Mouse (Mus musculus) lung, postnatal 25 days (tissue): ENCODE measurements around the gene Tymp.

Experiments
- DNase-seq: peaks from one replicate; pipeline ENCODE4 v3.0.0; 2022; ENCODE audit warnings: low spot score

Gene Tymp

DNA sequence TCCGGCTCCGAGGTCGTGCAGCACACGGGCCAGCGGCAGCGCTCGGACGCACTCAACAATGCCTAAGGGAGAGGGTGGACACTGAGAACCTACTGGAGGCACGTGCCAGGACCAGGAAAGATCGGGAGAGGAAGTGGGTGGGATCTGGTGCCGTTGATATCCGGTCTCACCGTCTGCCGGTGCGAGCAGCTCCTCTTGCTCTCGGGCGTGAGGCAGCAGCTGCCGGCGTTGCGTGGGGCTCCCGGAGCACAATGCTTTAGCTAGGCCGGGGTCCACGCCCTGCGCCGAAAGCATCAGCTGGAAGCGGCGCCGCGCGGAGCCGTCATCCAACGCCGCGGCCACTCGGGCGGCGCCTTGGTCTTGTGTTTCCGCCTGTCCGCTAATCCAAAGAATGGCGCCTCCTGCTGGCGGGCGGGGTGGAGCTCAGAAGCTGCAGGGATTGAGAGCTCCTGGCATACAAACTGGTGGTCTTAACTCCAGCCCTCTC lies 3.0 kb downstream of the Tymp start, which contains the start of gene Sco2:
Gene Sco2, minus strand, starts transcription at position 85 of the 487 bp plus-strand sequence.
- DNase-seq: peak; percentile 92

DNA sequence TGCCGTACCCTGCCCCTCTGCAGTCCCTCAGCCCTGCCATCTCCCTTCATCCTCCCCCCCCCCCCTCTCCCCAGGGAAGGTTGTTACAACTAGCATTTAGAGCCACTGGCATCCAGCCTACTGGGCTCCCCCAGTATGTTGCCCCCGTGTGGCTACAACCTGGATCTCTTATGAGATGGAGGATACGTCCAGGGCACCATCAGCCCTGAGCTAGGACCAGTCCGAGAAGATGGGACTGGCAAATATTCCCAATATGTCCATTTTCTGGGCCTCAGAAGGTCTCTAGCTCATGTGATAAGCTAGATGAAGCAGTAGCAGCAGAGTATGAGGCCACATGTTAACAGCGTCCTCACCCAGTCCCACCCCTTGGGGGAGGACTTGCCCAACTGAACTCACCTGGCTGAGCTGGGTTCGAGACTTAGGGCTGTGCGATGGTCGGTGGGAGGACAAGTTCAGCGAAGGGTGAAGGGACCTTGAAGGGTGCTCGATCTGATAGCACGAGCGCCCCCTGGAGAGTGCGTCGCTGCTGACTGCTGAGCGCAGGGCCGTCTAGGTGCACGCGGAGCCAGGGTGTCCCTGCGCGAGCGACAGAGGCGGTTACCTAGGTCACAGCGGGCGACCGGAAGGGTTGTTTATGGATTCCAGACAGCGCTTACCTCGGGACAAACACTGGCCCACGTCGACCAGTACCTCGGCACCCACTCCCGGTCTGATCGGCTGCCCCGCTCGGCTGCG lies 3.6 kb downstream of the Tymp start:
- peak; percentile 88 for DNase-seq

DNA sequence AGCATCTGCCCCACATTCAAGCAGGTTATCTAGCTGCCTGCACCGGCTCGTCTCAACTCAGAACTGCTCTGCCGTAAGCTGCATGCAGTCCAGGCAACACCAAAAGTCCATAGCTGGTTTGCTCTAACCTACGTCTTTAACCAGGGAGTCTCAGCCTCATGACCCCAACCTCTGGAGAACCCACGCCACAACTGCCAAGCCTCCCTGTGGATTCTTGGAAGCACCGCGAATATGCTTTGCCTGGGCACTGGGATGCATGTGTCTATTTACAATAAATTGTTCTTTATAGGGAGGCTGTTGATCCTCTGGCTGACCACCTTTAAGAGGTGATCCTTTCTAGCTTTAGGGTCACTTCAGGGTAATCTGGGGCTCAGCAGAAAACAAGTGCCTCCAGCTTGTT lies 4.3 kb downstream of the Tymp start:
- no peak for DNase-seq

DNA sequence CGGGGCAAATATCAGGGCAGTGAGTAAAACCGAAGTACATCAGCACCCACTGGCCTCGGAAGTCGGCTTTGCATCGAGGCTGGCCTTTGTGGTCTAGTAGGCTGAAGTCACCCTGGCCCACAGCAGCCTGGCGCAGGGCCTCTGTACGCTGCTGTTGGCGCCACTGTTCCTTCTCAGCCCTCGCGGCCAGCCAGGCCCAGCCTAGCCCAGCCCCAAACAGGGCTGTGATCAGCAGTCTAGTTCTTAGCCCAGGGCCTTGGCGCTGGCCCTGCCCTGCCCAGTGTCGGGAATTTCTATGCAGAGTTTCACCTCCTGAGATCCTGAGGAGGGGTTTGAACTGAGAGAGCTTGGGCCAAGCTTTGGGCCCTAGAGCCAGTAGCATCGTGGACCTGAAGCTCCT lies 4.8 kb downstream of the Tymp start:
- DNase-seq: no peak

DNA sequence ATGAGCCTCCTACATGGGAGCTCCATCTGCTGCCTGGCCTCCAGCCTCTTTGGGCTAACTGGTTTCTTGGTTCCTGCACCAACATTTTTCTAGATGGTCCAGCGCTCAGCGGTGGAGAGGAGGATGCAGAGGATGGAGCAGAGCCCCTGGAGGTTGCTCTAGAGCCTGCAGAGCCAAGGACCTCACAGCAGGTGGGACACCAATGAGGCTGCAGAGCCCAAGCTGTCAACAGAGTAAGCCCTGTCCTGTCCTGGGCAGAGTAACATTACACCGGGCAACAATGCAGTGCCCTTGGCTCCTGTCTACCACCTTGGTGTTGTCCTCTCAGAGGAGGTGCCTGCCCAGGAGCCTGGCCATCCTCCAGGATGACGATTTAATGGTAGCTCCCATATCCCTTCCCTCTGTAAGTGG lies 11.7 kb downstream of the Tymp start:
- no peak for DNase-seq

DNA sequence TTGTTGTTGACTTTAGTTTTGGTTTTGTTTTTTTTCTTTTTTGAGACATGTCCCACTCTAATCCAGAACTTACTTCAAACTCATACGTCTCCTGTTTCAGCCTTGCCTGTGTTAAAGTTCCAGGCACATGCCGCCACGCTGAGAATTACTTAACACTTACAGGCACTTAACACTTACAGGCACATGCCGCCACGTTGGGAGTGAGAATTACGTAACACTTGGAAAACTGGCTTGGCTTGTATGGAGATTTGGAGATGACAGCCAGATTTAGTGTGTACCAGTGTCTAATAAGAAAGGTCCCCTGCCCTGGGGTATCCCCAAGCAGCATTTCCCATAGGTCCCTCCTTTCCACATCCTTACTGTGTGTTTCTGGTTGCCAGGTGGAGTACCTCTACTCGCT lies 13.8 kb downstream of the Tymp start:
- DNase-seq: peak; percentile 81

DNA sequence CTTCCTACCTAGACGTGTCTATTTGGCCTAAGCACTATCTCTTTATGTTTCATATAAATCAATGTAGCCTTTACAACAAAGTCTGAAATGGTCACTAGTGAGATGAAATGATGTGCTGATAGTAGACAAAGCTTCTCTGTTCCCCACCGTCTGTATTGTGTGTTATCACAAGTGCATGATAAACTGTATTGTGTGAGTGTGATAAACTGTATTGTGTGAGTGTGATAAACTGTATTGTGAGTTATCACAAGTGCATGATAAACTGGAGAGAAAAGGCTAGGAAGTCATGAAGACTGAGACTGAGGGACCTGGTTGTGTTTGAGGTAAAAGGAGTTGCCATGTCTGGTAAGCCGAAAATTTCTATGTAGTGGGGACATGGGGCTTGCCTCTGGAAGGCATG lies 18.1 kb downstream of the Tymp start:
- no peak for DNase-seq

DNA sequence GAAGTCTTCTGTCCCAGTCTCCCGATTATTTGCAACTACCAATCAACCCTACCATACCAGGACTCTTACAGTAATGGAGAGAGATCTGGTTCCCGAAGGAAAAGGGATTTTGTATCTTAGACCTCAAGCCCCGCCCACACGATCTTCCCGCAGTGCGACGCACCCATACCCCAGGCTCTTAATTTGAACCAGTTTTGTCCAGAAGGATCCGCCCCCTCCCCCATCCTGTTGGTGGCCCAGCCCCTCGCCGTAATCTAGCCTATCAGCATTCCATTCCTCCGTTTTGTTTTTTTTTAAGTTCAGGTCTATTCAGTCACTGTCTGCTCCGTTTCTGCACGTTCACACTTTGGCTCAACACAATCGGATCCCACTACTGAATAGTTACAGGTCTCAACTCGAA lies 20.5 kb downstream of the Tymp start:
- peak; percentile 61 for DNase-seq

DNA sequence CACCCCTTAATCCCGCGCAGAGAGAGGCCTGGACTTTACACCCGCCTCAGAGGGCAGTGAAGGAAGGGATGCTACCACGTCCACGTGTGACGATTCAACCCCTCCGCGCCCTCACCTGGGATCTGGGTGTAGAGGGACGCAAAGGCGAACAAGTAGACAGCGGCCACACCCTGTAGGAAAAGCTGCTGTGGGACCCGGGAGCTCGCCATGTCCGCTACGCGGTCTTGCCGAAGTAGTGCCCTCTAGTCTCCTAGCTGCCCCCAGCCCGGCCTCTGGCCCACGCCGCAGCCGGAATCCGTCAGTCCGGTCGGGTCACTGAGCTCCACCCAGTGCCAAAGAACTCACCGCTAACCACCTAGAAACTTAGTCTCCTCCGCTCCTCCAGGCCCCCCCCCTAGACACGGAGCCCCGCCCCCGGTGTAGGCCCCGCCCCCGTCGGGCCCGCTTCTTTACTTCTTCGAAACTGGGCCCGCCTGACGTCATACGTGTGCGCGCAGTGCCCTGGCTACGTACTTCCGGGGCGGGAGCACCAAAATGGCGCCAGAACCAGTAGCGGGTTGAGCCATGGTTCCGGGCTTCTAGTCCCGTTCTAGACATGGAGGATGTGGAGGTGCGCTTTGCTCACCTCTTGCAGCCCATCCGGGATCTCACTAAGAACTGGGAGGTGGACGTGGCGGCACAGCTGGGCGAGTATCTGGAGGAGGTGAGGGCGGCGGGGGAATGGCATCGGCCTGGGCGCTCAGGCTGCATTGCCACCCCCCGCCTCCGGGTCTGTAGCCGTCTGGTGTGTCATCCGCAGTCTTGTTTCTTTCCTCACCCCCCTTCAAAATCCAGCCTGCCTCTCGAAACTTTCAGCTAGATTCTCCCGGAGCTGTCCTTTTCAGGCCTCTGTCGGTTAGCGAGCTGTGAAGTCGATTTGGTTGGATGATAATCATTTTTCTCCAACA lies 21.3 kb downstream of the Tymp start, which contains the start of the genes Lmf2 and Ncaph2:
Gene Lmf2, minus strand, starts transcription at position 419 of the 947 bp plus-strand sequence.
Gene Ncaph2, plus strand, starts transcription at position 479 of the 947 bp plus-strand sequence.
- DNase-seq: peak; percentile 95

DNA sequence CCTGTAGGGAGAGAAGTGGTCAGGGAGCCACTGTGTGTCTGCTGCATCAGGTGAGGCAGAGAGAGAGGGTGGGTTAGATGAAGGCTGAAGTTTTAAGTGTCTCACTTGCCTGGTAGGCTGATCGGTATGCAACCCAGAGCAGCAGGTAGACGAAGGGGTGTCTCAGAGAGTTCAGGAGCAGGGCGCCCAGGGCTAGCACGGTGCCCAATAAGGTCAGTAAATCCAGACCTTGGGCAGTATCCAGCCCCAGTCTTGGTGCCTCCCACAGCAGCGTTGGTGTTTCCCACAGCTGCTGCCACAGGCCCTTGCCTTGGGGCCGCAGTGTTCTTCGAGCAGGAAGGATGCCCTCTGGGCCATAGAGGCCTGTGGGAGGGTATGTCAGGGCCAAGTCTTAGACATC lies 22.4 kb downstream of the Tymp start:
- no peak for DNase-seq

DNA sequence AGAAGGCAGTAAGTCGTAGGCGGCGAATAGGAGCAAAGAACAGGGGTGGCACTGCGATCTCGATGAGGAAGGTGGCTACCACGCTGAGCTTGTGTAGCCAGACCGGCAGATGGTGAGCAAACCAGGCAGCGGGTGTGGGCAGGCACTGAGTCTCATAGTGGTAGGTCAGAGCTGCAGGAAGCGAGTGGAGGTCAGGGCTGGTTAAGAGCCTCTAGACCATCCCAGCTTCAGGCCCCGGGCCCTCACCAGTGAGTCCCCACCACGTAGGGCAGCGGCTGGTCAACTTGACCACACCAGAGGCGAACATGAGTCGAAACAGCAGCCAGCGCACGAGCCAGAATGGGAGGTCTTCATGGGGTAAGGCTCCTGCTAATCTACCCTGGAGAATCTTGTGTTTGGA lies 23.0 kb downstream of the Tymp start:
- DNase-seq: no peak

DNA sequence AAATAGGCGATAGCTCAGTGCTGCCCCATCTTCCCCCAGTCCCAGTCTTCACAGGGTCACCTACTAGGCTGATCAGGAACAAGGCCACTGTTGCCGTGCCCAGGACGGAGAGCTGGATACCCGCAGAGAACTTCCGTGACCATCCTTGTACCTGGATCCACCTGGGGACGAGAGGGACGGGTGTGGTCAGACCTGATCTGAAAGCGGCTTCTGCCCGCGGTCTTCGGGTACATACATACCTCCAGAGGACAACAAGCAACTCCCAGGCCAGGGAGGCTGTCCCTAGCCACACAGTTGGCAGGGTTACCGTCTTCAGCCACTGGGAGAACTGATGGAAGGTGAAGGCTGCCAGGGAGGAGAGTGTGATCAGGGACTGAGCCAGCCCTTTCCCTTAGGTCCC lies 24.0 kb downstream of the Tymp start:
- DNase-seq: no peak

DNA sequence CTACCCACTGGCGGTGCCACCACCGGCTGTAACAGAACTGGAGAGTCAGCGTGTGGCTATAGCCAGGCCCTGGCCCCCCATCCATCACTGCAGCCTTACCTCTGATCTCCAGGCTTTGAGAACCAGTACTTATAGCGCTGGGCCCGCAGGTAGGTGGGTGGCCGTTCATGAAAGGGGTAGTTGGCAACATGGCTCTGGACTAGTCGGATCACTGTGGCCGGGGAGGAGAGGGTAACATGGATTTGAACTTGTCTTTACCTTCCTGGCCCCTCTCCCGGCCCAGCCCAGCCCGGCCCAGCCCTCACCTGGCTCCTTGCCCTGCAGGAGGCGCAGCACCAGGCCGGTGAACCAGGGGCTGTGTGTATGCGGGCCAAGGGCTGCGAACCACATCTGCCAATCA lies 24.8 kb downstream of the Tymp start:
- DNase-seq: no peak

DNA sequence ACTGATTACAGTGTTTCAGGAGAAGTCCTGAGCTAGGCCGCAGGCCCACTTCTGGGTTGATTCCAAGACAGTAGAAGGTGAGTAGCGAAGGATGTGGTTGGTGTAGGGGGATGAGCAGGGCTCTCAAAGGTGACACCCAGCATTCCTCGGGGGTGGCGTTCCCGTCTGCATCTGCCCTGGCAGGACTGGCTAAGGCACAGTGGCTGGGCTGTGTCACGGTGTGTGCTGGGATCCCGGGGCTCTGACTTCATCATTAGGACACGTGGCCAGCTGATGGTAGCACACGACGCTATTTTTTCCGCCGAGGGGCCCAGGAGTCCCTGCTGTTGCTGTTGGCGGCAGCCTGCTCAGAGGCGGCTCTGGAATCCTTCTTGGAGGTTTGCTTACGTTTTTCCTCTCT lies 25.5 kb downstream of the Tymp start:
- no peak for DNase-seq

DNA sequence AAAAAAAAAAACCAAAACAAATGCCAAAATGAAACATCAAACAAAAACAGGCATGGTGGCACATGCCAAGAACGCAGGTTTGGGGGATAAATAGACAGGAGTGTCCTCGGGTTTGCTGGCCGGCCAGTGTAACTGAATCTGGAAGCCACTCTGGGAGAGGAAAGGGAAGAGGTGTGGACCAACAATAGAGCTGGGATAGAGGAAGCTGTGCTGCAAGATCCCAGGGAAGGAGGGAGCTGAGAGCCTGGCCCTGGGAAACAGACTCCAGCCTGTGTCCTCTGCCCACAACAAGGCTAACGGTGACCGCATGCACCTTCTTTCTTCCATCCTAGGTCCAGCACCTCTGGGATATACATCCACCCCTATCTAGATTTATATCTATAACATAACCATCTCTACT lies 26.4 kb downstream of the Tymp start:
- DNase-seq: peak; percentile 32

DNA sequence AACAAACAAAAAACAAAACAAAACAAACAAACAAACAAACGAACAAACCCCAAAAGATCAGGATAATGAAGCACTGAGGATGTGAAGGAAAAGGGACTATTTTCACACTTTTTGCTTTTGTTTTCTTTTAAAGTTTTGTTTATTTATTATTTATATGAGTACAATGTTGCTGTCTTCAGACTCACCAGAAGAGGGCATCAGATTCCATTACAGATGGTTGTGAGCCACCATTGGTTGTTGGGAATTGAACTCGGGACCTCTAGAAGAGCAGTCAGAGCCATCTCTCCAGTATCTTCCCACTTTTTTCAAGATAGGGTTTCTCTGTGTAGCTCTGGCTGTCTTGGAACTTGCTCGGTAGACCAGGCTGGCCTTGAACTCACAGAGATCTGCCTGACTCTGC lies 33.5 kb downstream of the Tymp start:
- no peak for DNase-seq

DNA sequence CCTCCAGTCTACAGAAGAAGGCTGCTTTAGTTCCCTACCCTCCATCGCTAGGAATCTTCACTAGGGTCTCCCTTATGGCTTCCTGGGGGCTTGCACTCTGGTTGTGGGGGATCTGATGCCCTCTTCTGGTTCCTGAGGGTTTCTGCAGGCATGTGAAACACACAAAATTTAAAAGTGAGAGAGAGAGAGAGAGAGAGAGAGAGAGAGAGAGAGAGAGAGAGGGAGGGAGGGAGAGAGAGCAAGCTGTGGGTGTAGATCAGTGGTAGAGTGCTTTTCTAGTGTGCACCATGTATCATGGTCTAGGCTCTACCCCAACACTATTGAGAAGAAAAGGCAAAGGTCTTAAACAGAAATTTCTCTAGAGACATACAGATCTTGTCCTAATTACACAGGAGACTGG lies 35.2 kb downstream of the Tymp start:
- no peak for DNase-seq

DNA sequence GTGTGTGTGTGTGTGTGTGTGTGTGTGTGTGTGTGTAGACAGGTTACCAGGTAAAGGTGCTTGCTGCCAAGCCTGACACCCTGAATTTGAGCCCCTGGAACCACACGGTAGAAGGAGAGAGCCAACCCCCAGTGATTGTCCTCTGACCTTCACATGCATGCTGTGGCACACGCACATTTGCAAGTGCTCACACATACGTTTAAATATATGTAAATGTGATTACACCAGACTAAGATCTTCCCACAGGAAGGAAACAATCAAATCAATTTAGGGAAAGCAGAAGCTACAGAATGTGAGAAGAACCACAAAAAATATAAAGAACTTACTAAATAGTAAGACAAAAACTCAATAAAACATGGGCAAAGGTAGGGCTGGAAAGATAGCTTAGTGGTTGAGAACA lies 36.7 kb downstream of the Tymp start:
- DNase-seq: no peak

DNA sequence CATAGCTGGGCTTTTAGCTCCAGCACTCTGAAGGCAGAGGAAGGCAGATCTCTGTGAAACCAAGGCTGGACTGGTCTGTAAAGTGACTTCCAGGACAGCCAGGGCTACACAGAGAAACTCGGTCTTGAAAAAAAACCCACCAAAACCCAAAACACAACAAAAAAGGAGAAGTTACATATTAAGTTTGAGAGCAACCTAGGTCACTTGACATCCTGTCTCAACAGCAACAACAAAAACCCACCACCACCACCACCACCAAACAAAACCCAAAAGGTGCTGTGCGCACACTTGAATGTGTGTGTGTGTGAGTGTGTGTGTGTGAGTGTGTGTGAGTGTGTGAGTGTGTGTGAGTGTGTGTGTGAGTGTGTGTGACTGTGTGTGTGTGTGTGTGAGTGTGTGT lies 37.1 kb downstream of the Tymp start:
- no peak for DNase-seq

DNA sequence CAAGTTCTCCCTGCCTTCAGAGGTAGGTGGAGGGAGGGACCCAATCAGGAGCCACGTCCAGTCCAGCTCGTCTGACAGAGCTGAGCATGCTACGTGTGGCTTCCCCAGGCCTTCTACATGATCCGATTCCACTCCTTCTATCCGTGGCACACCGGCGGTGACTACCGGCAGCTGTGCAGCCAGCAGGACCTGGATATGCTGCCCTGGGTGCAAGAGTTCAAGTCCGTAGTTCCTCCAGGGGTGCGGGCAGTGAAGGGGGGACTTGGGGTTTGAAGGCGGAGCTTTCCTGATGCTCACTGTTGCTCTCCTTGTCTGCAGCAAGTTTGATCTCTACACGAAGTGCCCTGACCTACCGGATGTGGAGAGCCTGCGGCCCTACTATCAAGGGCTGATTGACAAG lies 40.4 kb downstream of the Tymp start:
- DNase-seq: no peak

DNA sequence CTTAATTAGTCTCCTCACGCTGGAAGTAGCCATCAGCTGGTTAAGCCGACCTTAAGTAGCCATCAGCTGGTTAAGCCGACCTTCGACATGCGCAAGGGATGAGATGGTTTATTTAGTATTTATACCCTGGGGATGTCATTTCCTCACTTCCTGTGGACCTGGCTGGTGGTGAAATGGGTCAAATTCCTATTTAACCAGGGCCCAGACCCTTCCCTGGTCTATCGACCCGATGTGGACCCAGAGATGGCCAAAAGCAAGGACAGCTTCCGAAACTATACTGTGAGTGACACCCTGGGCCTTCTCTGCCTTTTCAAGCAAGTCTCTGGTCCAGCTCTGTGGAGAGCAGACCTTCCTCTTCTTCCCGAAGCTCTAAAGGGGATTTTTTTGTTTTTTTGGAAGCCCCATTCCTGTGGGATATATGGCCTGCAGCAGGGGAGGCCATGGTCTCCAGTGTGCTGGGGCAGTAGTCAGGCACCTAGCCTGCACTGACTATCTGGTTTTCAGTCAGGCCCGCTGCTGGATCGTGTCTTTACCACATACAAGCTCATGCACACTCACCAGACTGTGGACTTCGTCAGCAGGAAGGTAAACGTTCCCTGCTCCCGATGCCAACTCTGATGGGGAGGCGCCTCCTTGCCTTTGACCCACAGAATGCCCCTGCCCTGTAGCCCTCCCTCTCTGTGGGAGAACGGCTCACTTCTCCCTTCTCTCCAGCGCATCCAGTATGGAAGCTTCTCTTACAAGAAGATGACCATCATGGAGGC lies 41.9 kb downstream of the Tymp start:
- DNase-seq: no peak

DNA sequence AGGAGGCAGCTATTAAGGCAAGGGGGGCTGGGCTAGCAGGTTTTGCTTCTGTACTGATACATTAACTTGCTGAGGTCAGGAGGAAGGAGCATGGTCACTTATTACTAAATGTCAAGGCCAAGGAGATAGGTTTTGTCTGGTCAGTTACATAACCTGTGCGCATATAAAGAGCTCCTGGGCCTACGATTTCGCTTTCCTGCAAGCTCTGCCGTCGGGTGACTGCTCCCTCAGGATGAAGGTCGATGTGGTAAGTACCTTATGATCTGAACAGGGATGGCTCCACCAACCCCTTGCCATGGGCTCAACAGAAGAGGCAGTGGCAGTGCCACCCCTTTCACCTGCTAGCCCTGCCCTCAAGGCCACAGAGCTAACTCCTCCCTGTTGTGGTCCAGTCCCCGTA lies 42.6 kb downstream of the Tymp start, which contains the start of gene Miox:
Gene Miox, plus strand, starts transcription at position 128 of the 400 bp plus-strand sequence.
- DNase-seq: no peak
